Mouse (Mus musculus) c-Kit-positive CD71-positive TER-119-negative erythroid progenitor cells, embryonic 14.5 days (primary cell): Measurements from ENCODE around the gene Hoxa1.

Experiments
- DNase-seq: peaks from one replicate; pipeline ENCODE4 v3.0.0-alpha.2; 2013; ENCODE audit warnings: low read depth

Hoxa1 gene

DNA sequence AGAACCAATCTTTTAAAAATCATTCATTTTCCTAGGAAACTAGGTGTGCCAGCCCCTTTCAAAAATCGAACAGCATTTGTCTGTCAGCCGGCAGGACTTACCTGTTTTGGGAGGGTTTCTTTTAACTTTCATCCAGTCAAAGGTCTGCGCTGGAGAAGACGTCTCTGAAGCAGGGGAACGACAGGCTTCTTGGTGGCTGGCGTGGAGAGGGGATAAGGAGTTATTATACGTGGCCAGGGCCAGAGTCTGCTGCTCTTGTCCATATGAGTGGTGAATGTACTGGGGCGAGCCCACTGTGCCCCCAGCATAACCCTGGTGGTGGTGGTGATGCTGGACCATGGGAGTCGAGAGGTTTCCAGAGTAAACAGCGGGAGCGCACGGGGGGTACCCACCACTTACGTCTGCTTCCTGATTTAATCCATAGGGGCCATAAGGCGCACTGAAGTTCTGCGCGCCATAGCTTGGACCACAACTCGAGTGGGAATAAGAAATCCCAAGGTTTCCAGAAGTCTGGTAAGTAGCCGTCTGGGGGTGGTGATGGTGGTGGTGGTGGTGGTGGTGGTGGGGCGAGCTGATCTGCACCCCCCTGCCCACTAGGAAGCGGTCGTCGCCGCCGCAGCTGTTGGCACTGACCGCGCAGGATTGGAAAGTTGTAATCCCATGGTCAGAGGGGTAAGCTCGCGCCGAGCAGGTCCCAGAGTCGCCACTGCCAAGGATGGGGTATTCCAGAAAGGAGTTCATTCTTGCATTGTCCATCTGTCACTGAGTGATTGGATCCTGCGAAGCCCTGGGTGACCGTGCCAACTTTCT lies 446 bp downstream of the Hoxa1 start:
- no peak for DNase-seq

GRCm38 (mm10) chr6:52156551-52157200 lies 1.4 kb downstream of the Hoxa1 start:
- DNase-seq = no peak

DNA sequence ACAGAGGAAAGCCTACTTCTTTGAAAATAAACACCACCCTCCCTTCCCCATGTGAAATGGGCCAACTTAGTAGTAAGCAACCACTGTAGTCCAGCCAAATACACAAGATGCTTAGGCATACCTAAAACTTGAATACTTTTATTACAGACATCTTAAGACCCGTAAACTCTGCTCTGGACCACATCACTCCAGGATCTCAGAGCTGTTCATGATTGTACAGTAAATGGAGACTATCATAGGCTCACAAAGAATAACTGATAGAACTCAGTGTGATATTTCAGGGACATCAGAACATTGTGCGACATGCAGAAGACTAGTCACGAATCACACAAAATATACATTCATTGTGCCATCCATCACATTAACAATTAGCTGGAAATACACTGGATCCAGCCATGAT lies 2.6 kb downstream of the Hoxa1 start:
- no peak for DNase-seq

- no peak for DNase-seq
Measured at GRCm38 (mm10) chr6:52154044-52154443, 4.1 kb downstream of the Hoxa1 start.

DNA sequence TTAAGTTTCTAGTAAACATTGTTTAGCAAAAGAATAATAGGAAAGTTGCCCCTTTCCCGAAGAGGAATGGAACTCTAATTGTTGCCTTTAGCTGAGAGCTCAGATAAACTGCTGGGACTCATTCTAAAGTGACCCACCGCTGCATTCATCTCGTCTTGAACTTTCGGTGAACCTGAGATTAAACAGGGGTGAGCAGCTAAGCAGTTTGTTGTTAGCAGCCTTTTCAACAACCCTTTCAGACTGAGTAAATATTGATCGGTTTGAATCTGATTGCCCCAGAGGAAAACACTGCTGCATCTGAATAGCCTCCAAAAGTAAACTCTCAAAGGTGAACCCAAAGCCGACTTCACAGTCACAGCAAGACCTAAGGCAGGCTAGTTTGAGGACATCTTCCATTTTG lies 4.8 kb downstream of the Hoxa1 start:
- no peak for DNase-seq

GRCm38 (mm10) chr6:52152226-52153193 lies 5.6 kb downstream of the Hoxa1 start:
- DNase-seq = no peak

DNA sequence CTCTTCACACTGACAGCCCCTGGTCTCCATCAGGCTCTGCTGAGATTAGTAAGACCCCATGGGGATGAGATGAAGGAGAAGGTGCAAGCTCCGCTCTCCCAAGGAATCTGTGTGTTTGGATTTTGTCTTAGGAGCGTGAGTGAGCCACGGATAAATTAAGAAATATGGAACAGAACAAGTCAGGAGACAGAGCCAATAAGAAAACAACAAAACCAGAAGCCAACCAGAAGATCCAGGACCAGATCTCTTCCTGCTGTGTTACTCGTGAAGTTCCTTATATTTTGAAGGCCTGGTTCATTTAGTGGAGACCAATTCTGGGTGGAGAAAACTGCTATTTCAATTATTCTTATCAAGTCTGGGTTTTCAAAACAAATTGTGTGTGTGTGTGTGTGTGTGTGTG lies 6.5 kb downstream of the Hoxa1 start:
- DNase-seq = no peak

DNA sequence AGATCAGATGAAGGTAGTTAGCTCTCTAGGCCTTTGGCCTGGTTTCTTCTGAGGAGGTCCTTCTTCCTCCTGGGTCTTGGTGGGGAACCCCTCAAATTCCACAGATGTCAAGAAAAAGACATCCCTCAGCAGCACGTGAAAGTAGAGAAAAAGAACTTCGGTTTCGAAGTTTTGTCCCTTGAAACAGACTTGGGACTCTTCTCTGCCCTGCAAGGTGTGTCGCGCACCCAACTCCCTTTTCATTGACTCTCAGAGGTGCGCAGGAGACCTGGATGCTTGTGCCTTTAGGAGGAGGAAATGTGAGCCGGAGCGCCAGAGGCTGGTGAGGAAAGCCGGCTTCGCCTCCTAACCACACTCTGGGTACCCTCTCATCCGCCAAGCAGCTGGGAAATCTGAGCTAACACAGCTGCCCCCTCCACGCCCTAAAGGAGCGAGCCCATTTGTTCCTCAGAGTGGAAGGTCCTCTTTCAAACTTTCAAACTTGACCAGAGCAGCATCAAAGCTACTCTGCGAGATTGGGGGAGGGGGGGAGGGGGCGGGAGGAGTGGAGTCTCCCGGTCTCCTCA lies 7.6 kb downstream of the Hoxa1 start:
- no peak for DNase-seq

GRCm38 (mm10) chr6:52139115-52139514 lies 19.0 kb downstream of the Hoxa1 start:
- no peak for DNase-seq

GRCm38 (mm10) chr6:52138576-52138975 lies 19.5 kb downstream of the Hoxa1 start:
- no peak for DNase-seq

DNA sequence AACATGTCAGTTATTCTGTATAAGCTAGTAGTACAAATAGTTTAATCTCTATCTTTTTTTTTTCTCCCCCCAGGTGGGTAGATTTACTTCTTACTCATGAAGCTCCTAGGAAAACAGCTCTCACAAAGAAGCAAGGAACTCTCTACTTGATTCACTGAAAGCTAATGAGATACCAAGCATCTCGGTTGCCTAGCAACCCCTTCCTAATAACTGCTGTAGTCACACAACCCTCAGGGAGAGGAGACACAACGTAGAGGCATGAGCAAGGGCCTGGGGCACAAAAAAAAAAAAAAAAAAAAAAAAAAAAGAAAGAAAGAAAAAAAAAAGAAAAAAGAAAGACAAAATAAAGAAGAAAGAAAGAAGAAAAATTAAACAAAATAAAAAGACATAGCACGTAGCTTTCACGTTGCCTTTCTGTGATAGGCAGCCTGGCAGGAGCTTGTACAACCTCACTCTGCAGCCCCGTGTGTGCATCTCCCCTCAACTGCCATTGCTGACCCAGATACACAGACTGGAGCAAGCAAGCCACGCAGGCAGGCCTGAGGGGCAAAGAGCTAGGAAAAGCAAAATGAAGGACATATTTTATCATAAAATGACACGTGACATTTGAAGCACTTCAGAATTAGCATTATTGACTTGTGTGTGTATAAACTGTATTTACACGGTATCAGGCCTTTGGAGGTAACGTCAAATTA lies 20.1 kb downstream of the Hoxa1 start:
- no peak for DNase-seq

- no peak for DNase-seq
Measured at GRCm38 (mm10) chr6:52123673-52124072, 34.4 kb downstream of the Hoxa1 start.

DNA sequence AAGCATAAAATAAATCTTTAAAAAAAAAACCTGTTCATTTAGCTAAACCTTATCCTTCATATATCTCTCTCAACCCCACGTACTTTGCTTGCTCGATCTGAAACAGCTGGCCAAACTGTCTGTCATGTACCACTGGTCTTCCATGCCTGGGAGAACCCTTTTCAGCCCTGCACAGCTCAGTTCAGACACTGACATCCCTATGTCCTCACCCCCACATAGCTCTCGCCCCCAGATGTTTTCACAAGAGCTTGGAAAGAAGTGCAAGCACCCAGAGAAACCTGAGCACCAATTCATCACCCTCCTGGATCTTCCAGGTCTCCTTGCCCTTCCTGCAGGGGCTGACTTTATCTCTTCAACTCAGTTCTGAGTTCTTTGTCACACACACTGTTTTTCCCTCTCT lies 36.9 kb downstream of the Hoxa1 start:
- no peak for DNase-seq

DNA sequence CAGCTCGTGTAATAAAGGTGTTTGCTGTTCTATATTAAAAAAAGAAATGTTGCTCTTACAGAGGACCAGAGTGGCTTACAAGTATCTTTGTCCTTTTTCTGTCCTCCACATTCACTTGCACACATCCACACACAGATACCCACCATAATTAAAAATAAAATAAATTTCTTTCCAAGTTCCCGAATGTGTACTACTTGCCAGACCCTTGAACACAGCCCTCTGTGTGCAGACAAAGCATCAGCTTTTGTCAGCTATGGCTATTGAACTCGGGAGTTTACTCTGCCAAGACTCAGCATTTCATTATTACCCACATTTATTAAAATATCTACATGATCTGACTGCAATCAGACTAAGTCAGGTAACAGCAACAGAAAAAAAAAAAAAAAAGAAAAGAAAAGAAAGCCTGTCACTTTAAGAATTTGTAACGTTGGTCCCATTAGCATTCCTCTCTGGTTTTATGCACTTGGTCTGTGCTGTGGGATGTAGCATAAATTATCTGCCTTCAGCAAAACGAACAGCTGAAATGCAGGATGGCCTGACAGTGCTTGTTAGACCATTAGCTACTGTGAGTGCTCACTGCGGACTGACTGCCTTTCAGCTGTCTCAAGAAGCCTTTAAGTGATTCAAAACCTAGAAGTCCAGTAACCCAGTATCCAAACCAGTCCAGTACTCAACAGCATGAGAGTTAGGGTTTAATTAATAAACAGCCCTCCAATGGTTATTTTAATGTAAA lies 39.0 kb downstream of the Hoxa1 start:
- no peak for DNase-seq

- no peak for DNase-seq
Measured at GRCm38 (mm10) chr6:52115899-52116298, 42.2 kb downstream of the Hoxa1 start.

DNA sequence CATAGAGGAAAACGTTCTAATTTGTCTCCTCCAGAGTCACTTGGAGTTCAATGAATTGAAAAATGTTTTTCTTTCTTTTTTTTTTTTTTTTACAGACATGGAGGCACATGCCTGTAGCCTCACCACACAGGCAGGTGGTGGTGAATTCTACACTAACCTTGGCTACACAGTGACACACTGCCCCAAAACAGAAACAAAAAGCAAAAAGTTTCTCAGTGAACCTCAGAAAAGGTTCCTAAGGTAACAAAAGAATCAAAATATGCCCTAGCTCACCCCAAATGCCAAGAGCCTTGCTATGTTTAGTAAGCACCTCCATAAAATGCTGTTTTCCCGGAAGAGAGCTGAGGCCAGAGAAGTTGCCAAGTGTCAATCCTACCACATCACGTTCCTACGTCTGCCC lies 46.3 kb downstream of the Hoxa1 start:
- DNase-seq = no peak

DNA sequence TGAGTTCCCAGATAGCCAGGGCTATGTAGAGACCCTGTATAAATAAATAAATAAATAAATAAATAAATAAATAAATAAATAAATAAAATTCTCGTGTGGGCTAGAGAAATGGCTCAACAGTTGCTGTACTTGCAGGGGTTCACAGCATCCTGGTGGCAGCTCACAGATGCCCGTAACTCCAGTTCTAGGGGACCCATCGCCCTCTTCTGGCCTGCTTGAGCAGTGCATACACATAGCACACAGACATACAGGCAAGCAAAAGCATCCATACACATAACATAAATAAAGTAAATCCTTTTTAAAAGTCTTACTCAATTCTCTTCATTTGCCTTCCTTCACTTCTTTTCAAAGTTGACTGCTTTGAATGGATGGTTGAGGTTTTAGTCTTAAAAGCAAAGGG lies 50.7 kb downstream of the Hoxa1 start:
- no peak for DNase-seq

- no peak for DNase-seq
Measured at GRCm38 (mm10) chr6:52106716-52107115, 51.4 kb downstream of the Hoxa1 start.

- no peak for DNase-seq
Measured at GRCm38 (mm10) chr6:52106178-52106577, 51.9 kb downstream of the Hoxa1 start.
